In the genomic region with DNA sequence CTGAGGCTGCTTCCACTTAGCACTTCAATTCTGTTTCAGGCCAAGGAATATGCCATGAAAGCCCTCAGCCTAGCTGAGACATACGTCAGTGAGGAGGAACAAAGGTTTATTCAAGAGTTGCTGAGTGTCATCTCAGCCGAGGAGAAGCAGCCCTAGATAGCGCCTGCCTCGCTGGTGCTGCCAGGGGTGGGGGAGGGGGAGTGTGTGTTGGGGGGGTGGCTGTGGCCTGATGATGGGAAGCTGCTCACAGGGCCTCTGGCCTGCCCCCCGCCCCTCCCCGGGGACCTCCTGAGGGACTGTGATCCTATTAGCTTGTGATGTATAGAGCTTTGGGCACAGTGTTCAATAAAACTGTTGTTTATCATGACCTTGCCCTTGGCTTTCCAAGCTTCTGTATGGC, we compare ENCODE assay signal across 15 mouse cellular contexts. TPM values are rescaled to one million over a fixed set of nuclear protein-coding genes. Genes with fewer than 3 reads are reported as not detected.
DNase-seq lines count a peak whose midpoint lies in the region; ATAC-seq and TF ChIP-seq lines count a peak whose summit lies in the region.
"Had no signal": no experiment of that assay in that cellular context is flagged by ENCODE, and none has a peak within 500 bp of the region (broad histone marks: within the 10 kb centered on the region; RNA-seq: fewer than 3 reads in every experiment).

No protein-coding gene starts in this region.

- intact Hi-C loops in left cerebral cortex, adult 2 months (cut with DNase I), result no loop called here
- intact Hi-C loops in left cerebral cortex, postnatal 36 days (cut with DNase I), result no loop called here

- DNase-seq in heart, adult 11 months, result no peak
- DNase-seq in brain, adult 2 months (ENCODE audit: low read depth, low spot score), result peak; percentile 28
- DNase-seq in hindbrain, embryonic 11.5 days (ENCODE audit: low spot score), result peak; percentile 58
- no peak for DNase-seq in left cerebral cortex, adult 2 months (ENCODE audit: extremely low spot score in 1 of 2, low spot score in 2 of 2)
- DNase-seq in kidney, postnatal 14 days, result no peak
- DNase-seq in left cerebral cortex, postnatal 36 days (ENCODE audit: low spot score in 2 of 2), result no peak
- DNase-seq: B cell, adult 2 months; right cerebral cortex, postnatal 25 days had no signal

- ATAC-seq in heart, embryonic 12.5 days (ENCODE audit: insufficient number of reproducible peaks, low FRiP score), result peak; percentile 48; the same call in 1 of the 2 replicates
- peak; percentile 75 for ATAC-seq in hindbrain, embryonic 11.5 days (ENCODE audit: low FRiP score)
- ATAC-seq in midbrain, embryonic 16.5 days, result peak; percentile 78
- ATAC-seq: inflammation-experienced regulatory T-cells, adult 6 months had no signal

- peaks cover 14% of the 10 kb centered on the region for H3K4me1 ChIP-seq in heart, embryonic 12.5 days (replicated peaks)
- H3K4me1 ChIP-seq in hindbrain, embryonic 11.5 days (replicated peaks; ENCODE audit: control insufficient read depth, insufficient read depth, low read length), result no peaks in the 10 kb centered on the region
- H3K4me1 ChIP-seq in midbrain, embryonic 16.5 days (ENCODE audit: control insufficient read depth, insufficient read depth, low read length), result peaks cover 8% of the 10 kb centered on the region
- H3K4me1 ChIP-seq: stomach, embryonic 15.5 days had no signal

- H3K36me3 ChIP-seq in heart, embryonic 12.5 days, result no peaks in the 10 kb centered on the region
- no peaks in the 10 kb centered on the region for H3K36me3 ChIP-seq in hindbrain, embryonic 11.5 days (ENCODE audit: control insufficient read depth, insufficient read depth, low read length)
- H3K36me3 ChIP-seq in midbrain, embryonic 16.5 days (ENCODE audit: control insufficient read depth, insufficient read depth, low read length), result no peaks in the 10 kb centered on the region
- H3K36me3 ChIP-seq: stomach, embryonic 15.5 days had no signal

- H3K27ac ChIP-seq in heart, embryonic 12.5 days (ENCODE audit: poor library complexity, severe bottlenecking), result no peak overlapping the region
- no peak overlapping the region for H3K27ac ChIP-seq in hindbrain, embryonic 11.5 days (ENCODE audit: low read depth, low read length)
- H3K27ac ChIP-seq in midbrain, embryonic 16.5 days (ENCODE audit: low read length), result peak overlapping the region; percentile 53
- H3K27ac ChIP-seq in left cerebral cortex, adult 2 months, result no peak overlapping the region
- H3K27ac ChIP-seq: stomach, embryonic 15.5 days had no signal

- no peaks in the 10 kb centered on the region for H3K27me3 ChIP-seq in heart, embryonic 12.5 days (replicated peaks)
- no peaks in the 10 kb centered on the region for H3K27me3 ChIP-seq in hindbrain, embryonic 11.5 days (ENCODE audit: control insufficient read depth, insufficient read depth, low read length)
- H3K27me3 ChIP-seq in midbrain, embryonic 16.5 days (ENCODE audit: control insufficient read depth, insufficient read depth, low read depth, low read length), result no peaks in the 10 kb centered on the region
- H3K27me3 ChIP-seq: stomach, embryonic 15.5 days had no signal

- no peak overlapping the region for H3K4me3 ChIP-seq in heart, embryonic 12.5 days
- H3K4me3 ChIP-seq in hindbrain, embryonic 11.5 days (ENCODE audit: low read depth, low read length), result no peak overlapping the region
- H3K4me3 ChIP-seq in midbrain, embryonic 16.5 days (ENCODE audit: low read depth, low read length), result no peak overlapping the region
- no peak overlapping the region for H3K4me3 ChIP-seq in left cerebral cortex, adult 2 months
- H3K4me3 ChIP-seq: megakaryocyte, embryonic 14.5 days; stomach, embryonic 15.5 days had no signal

- TF ChIP-seq CTCF in left cerebral cortex, adult 2 months (IDR thresholded peaks at IDR 0.05), result no peak

- H3K4me2 ChIP-seq in heart, embryonic 12.5 days, result peak overlapping the region; percentile 24; the same call in 1 of the 2 replicates
- no peak overlapping the region; the same call in 1 of the 2 replicates for H3K4me2 ChIP-seq in hindbrain, embryonic 11.5 days (replicated peaks; ENCODE audit: low read depth, low read length)
- H3K4me2 ChIP-seq in midbrain, embryonic 16.5 days (ENCODE audit: low read length), result peak overlapping the region; percentile 19; the same call in 1 of the 2 replicates
- H3K4me2 ChIP-seq: stomach, embryonic 15.5 days had no signal

- 13% methylated on average over 6 of the region's 6 CpGs for WGBS in heart, embryonic 12.5 days
- WGBS in hindbrain, embryonic 11.5 days, result 31% methylated on average over 6 of the region's 6 CpGs
- WGBS in midbrain, embryonic 16.5 days, result 8% methylated on average over 6 of the region's 6 CpGs

- no peaks in the 10 kb centered on the region for H3K9me3 ChIP-seq in heart, embryonic 12.5 days (replicated peaks)
- no peaks in the 10 kb centered on the region for H3K9me3 ChIP-seq in hindbrain, embryonic 11.5 days (ENCODE audit: control insufficient read depth, low read length)
- no peaks in the 10 kb centered on the region for H3K9me3 ChIP-seq in midbrain, embryonic 16.5 days (replicated peaks; ENCODE audit: control insufficient read depth, low read length, poor library complexity, severe bottlenecking)
- H3K9me3 ChIP-seq: stomach, embryonic 15.5 days had no signal

- H3K9ac ChIP-seq in heart, embryonic 12.5 days, result no peak overlapping the region
- H3K9ac ChIP-seq in hindbrain, embryonic 11.5 days (ENCODE audit: low read depth, low read length), result no peak overlapping the region
- H3K9ac ChIP-seq in midbrain, embryonic 16.5 days (ENCODE audit: low read depth, low read length), result peak overlapping the region; percentile 54; the same call in 1 of the 2 replicates
- H3K9ac ChIP-seq: stomach, embryonic 15.5 days had no signal

RNA-seq across cellular contexts. Expression of a gene that starts 30.9 kb away (rescaled TPM):
- 0.23 TPM in 1 of 2 replicates, not detected in the other for polyA plus RNA-seq in heart, embryonic 12.5 days (2016; fragmentation: Nextera tagmentation; extraction: Ambion mirVana)
- 0.23 and 0.29 TPM in 2 replicates for polyA plus RNA-seq in hindbrain, embryonic 11.5 days (2014; fragmentation: Nextera tagmentation; extraction: Ambion mirVana)
- 0.64 and 0.76 TPM in 2 replicates for polyA plus RNA-seq in midbrain, embryonic 16.5 days (2015; fragmentation: Nextera tagmentation; extraction: Ambion mirVana)
- total RNA-seq in left cerebral cortex, adult 2 months (2021), result under 1 TPM; 0.30 to 0.36 TPM
- under 1 TPM in 1 of 2 experiments, not detected in 1; 0.88 TPM for total RNA-seq in left cerebral cortex, postnatal 36 days (2021)
- total RNA-seq: gastrocnemius, postnatal 4 days had no signal
- polyA plus RNA-seq: inflammation-experienced regulatory T-cells, adult 6 months had no signal

RNA-seq across cellular contexts. Expression of a gene that starts 31.3 kb away (rescaled TPM):
- polyA plus RNA-seq in heart, embryonic 12.5 days (2016; fragmentation: Nextera tagmentation; extraction: Ambion mirVana), result 26.3 and 27.6 TPM in 2 replicates
- polyA plus RNA-seq in hindbrain, embryonic 11.5 days (2014; fragmentation: Nextera tagmentation; extraction: Ambion mirVana), result 21.0 and 25.5 TPM in 2 replicates
- polyA plus RNA-seq in midbrain, embryonic 16.5 days (2015; fragmentation: Nextera tagmentation; extraction: Ambion mirVana), result 18.6 and 19.4 TPM in 2 replicates
- total RNA-seq in left cerebral cortex, adult 2 months (2021), result 1 to 10 TPM; 5.7 to 7.0 TPM
- 1 to 10 TPM; 4.7 to 7.2 TPM for total RNA-seq in left cerebral cortex, postnatal 36 days (2021)

RNA-seq across cellular contexts. Expression of a gene that starts 38.2 kb away (rescaled TPM):
- 3.3 and 4.1 TPM in 2 replicates for polyA plus RNA-seq in heart, embryonic 12.5 days (2016; fragmentation: Nextera tagmentation; extraction: Ambion mirVana)
- 12.6 and 13.9 TPM in 2 replicates for polyA plus RNA-seq in hindbrain, embryonic 11.5 days (2014; fragmentation: Nextera tagmentation; extraction: Ambion mirVana)
- polyA plus RNA-seq in midbrain, embryonic 16.5 days (2015; fragmentation: Nextera tagmentation; extraction: Ambion mirVana), result 22.8 and 27.1 TPM in 2 replicates
- 10 to 100 TPM; 19.6 to 20.8 TPM for total RNA-seq in left cerebral cortex, adult 2 months (2021)
- total RNA-seq in left cerebral cortex, postnatal 36 days (2021), result 10 to 100 TPM; 19.5 to 23.3 TPM

RNA-seq across cellular contexts. Expression of a gene that starts 38.9 kb away (rescaled TPM):
- 6.1 and 6.5 TPM in 2 replicates for polyA plus RNA-seq in heart, embryonic 12.5 days (2016; fragmentation: Nextera tagmentation; extraction: Ambion mirVana)
- polyA plus RNA-seq in hindbrain, embryonic 11.5 days (2014; fragmentation: Nextera tagmentation; extraction: Ambion mirVana), result 5.7 and 8.1 TPM in 2 replicates
- polyA plus RNA-seq in midbrain, embryonic 16.5 days (2015; fragmentation: Nextera tagmentation; extraction: Ambion mirVana), result 27.2 and 29.0 TPM in 2 replicates
- 1 to 10 TPM; 6.2 to 9.3 TPM for total RNA-seq in left cerebral cortex, adult 2 months (2021)
- total RNA-seq in left cerebral cortex, postnatal 36 days (2021), result 1 to 10 TPM; 6.5 to 7.9 TPM
- total RNA-seq: liver, adult 2 months had no signal
- polyA plus RNA-seq: liver, adult 2 months had no signal

Comparison
In these comparisons a context has a peak if more than half of its experiments do, and no peak if none do; other contexts are left out.
1. DNase-seq: peak in brain, adult 2 months (single experiment) and hindbrain, embryonic 11.5 days (single experiment); none in heart, adult 11 months (single experiment), left cerebral cortex, adult 2 months (0 of 2), kidney, postnatal 14 days (single experiment) and left cerebral cortex, postnatal 36 days (0 of 2).
2. Peak in every context shown above with its lines, with median percentiles within 50 percentile points of each other: ATAC-seq.